In the genomic region with DNA sequence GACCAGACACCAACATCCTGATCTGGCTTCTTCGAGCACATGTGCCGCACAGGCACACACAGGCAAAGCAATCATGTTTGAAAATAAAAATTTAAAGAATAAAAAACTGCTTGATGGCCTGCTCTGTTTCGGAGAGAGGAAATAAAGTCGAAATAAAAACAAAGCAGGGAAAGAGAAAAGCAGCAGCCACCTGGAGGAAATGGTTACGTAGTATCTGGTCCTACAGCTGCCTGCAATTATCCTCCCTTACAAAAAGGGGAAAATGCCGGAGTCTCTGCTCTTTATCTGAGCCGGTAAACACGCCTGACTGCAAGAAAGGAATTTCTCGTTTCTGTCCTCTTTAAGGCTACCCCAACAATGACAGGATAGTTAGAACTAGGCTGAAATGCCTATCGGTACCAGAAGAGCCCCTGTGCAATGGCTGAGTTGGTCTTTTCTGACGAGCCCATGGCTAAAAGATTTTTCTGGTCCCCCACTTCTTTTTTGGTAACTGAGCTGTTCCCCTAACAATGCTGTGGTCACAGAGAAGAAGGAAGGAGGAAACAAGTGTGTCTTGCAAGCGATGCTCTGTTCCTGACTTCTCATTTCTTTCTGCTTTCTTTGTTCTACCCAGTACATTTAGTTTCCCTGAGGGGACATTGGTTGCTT, we compare ENCODE assay signal across 10 mouse cellular contexts. TPM values are rescaled to one million over a fixed set of nuclear protein-coding genes. Genes with fewer than 3 reads are reported as not detected.
DNase-seq lines count a peak whose midpoint lies in the region; ATAC-seq and TF ChIP-seq lines count a peak whose summit lies in the region.
"Had no signal": no experiment of that assay in that cellular context is flagged by ENCODE, and none has a peak within 500 bp of the region (broad histone marks: within the 10 kb centered on the region; RNA-seq: fewer than 3 reads in every experiment).

No protein-coding gene starts in this region.

- peak overlapping the region; percentile 4; the same call in 1 of the 2 replicates for H3K27ac ChIP-seq in heart, postnatal 0 days (ENCODE audit: low read depth)
- H3K27ac ChIP-seq in limb, embryonic 13.5 days, result peak overlapping the region; percentile 58
- H3K27ac ChIP-seq: liver, embryonic 13.5 days had no signal

- H3K36me3 ChIP-seq in heart, postnatal 0 days (replicated peaks; ENCODE audit: control insufficient read depth, insufficient read depth, low read length), result no peaks in the 10 kb centered on the region
- H3K36me3 ChIP-seq in limb, embryonic 13.5 days, result no peaks in the 10 kb centered on the region
- H3K36me3 ChIP-seq: liver, embryonic 13.5 days had no signal

- H3K4me3 ChIP-seq in heart, postnatal 0 days (ENCODE audit: low read depth, low read length), result no peak overlapping the region
- no peak overlapping the region for H3K4me3 ChIP-seq in limb, embryonic 13.5 days
- H3K4me3 ChIP-seq: liver, embryonic 13.5 days had no signal

- no peak for DNase-seq in heart, postnatal 0 days (ENCODE audit: low spot score)
- no peak for DNase-seq in heart, adult 18-20 months
- peak; percentile 37 for DNase-seq in 416B (ENCODE audit: low read depth)
- peak; percentile 42 for DNase-seq in Muller cell, postnatal 12 days (ENCODE audit: inconsistent ontology term)
- DNase-seq in cerebellum, adult 11 months, result no peak
- DNase-seq in kidney, adult 8-10 months, result no peak
- no peak for DNase-seq in adrenal gland, adult 2 months
- DNase-seq: liver, embryonic 13.5 days had no signal

- H3K9me3 ChIP-seq in heart, postnatal 0 days (replicated peaks; ENCODE audit: control insufficient read depth, low read length), result no peaks in the 10 kb centered on the region
- H3K9me3 ChIP-seq in limb, embryonic 13.5 days, result no peaks in the 10 kb centered on the region
- H3K9me3 ChIP-seq: liver, embryonic 13.5 days had no signal

- TF ChIP-seq EP300 in heart, postnatal 0 days (IDR thresholded peaks at IDR 0.05; ENCODE audit: low read depth), result no peak

- H3K9ac ChIP-seq in heart, postnatal 0 days (replicated peaks; ENCODE audit: low read depth, low read length), result no peak overlapping the region
- no peak overlapping the region; the same call in 1 of the 2 replicates for H3K9ac ChIP-seq in limb, embryonic 13.5 days
- H3K9ac ChIP-seq: liver, embryonic 13.5 days had no signal

- ATAC-seq in heart, postnatal 0 days (ENCODE audit: insufficient read depth, low read depth), result no peak
- peak; percentile 48; the same call in 1 of the 2 replicates for ATAC-seq in limb, embryonic 13.5 days (ENCODE audit: low FRiP score, low read depth)
- ATAC-seq: Patski had no signal

- no peak for TF ChIP-seq CTCF in heart, postnatal 0 days (IDR thresholded peaks at IDR 0.05; ENCODE audit: low read depth)

- H3K4me2 ChIP-seq in heart, postnatal 0 days (ENCODE audit: low read depth, low read length), result peak overlapping the region; percentile 2; the same call in 1 of the 2 replicates
- peak overlapping the region; percentile 14; the same call in 1 of the 2 replicates for H3K4me2 ChIP-seq in limb, embryonic 13.5 days (replicated peaks)

- peaks cover 10% of the 10 kb centered on the region for H3K4me1 ChIP-seq in heart, postnatal 0 days (ENCODE audit: control insufficient read depth, insufficient read depth)
- peaks cover 19% of the 10 kb centered on the region for H3K4me1 ChIP-seq in limb, embryonic 13.5 days

- WGBS in heart, postnatal 0 days, result 47% methylated on average over 12 of the region's 12 CpGs
- 33% methylated on average over 12 of the region's 12 CpGs for WGBS in limb, embryonic 13.5 days

- H3K27me3 ChIP-seq in heart, postnatal 0 days (ENCODE audit: control insufficient read depth, insufficient read depth, low read length), result no peaks in the 10 kb centered on the region
- no peaks in the 10 kb centered on the region for H3K27me3 ChIP-seq in limb, embryonic 13.5 days
- H3K27me3 ChIP-seq: Patski had no signal

RNA-seq across cellular contexts. Expression of a gene that starts 32.7 kb away (rescaled TPM):
- total RNA-seq in heart, postnatal 0 days (2014; rRNA removed; ENCODE audit: low replicate concordance), result 12.0 and 18.0 TPM in 2 replicates
- 14.4 and 15.4 TPM in 2 replicates for polyA plus RNA-seq in heart, postnatal 0 days (2015; fragmentation: Nextera tagmentation; extraction: Ambion mirVana)
- total RNA-seq in heart, adult 18-20 months (2021), result 10 to 100 TPM; 13.0 to 14.5 TPM
- polyA plus RNA-seq in limb, embryonic 13.5 days (2015; fragmentation: Nextera tagmentation; extraction: Ambion mirVana), result 53.4 and 60.5 TPM in 2 replicates
- 10 to 100 TPM; 15.2 to 19.8 TPM for total RNA-seq in adrenal gland, adult 2 months (2021)
- polyA plus RNA-seq in adrenal gland, adult 2 months (2012; rRNA removed), result 1.9 and 5.1 TPM in 2 replicates

RNA-seq across cellular contexts. Expression of a gene that starts 37.2 kb away (rescaled TPM):
- 35.0 and 53.5 TPM in 2 replicates for total RNA-seq in heart, postnatal 0 days (2014; rRNA removed; ENCODE audit: low replicate concordance)
- polyA plus RNA-seq in heart, postnatal 0 days (2015; fragmentation: Nextera tagmentation; extraction: Ambion mirVana), result 28.0 and 30.4 TPM in 2 replicates
- total RNA-seq in heart, adult 18-20 months (2021), result 10 to 100 TPM; 52.4 to 56.4 TPM
- 105 and 116 TPM in 2 replicates for polyA plus RNA-seq in limb, embryonic 13.5 days (2015; fragmentation: Nextera tagmentation; extraction: Ambion mirVana)
- total RNA-seq in adrenal gland, adult 2 months (2021), result 100 to 1,000 TPM in 1 of 2 experiments, 10 to 100 TPM in 1; 88.6 to 113 TPM
- 27.3 and 34.4 TPM in 2 replicates for polyA plus RNA-seq in adrenal gland, adult 2 months (2012; rRNA removed)

Comparison
In these comparisons a context has a peak if more than half of its experiments do, and no peak if none do; other contexts are left out.
1. DNase-seq: peak in 416B (single experiment) and Muller cell, postnatal 12 days (single experiment); none in heart, postnatal 0 days (single experiment), heart, adult 18-20 months (0 of 2), cerebellum, adult 11 months (single experiment), kidney, adult 8-10 months (0 of 2) and adrenal gland, adult 2 months (single experiment).